Mouse (Mus musculus): ENCODE measurements around the gene Ddx60. TPM values are rescaled to one million over a fixed set of nuclear protein-coding genes. Genes with fewer than 3 reads are reported as not detected.

The Ddx60 gene
- polyA plus RNA-seq, 1 experiment from 2014 or later: 0.45 TPM

- WGBS: 77% methylated on average over 3 of the region's 3 CpGs
- Histone ChIP-seq H3K9ac (ENCODE audit: low read length) (no peak overlapping the region), H3K4me3 (ENCODE audit: low read depth, low read length) (no peak overlapping the region), H3K27ac (ENCODE audit: low read depth, low read length) (no peak overlapping the region), H3K9me3 (ENCODE audit: control insufficient read depth, low read length) (no peaks in the 10 kb centered on the region), H3K4me2 (no peak overlapping the region), H3K36me3 (ENCODE audit: control insufficient read depth, insufficient read depth, low read length) (no peaks in the 10 kb centered on the region), H3K4me1 (ENCODE audit: control insufficient read depth, insufficient read depth, low read length) (no peaks in the 10 kb centered on the region), H3K27me3 (ENCODE audit: control insufficient read depth, insufficient read depth, low read length) (no peaks in the 10 kb centered on the region)
- DNase-seq (ENCODE audit: low spot score, missing footprints) (no peak), ATAC-seq (ENCODE audit: low FRiP score) (no peak)
Measured at GRCm38 (mm10) chr8:62034351-62034750, 106.5 kb downstream of the Ddx60 start.

GRCm38 (mm10) chr8:62046809-62047208 lies 118.9 kb downstream of the Ddx60 start:
- no peak overlapping the region for H3K4me3 ChIP-seq (ENCODE audit: low read depth, low read length)
- H3K9ac ChIP-seq (ENCODE audit: low read length): no peak overlapping the region
- H3K27ac ChIP-seq (ENCODE audit: low read depth, low read length): no peak overlapping the region
- H3K9me3 ChIP-seq (ENCODE audit: control insufficient read depth, low read length): no peaks in the 10 kb centered on the region
- DNase-seq (ENCODE audit: low spot score, missing footprints) (no peak), ATAC-seq (ENCODE audit: low FRiP score) (no peak)
- no peaks in the 10 kb centered on the region for H3K4me1 ChIP-seq (ENCODE audit: control insufficient read depth, insufficient read depth, low read length)
- no peak overlapping the region for H3K4me2 ChIP-seq
- WGBS: 51% methylated on average over 2 of the region's 2 CpGs
- no peaks in the 10 kb centered on the region for H3K36me3 ChIP-seq (ENCODE audit: control insufficient read depth, insufficient read depth, low read length)
- H3K27me3 ChIP-seq (ENCODE audit: control insufficient read depth, insufficient read depth, low read length): no peaks in the 10 kb centered on the region

GRCm38 (mm10) chr8:62060357-62060756 lies 132.5 kb downstream of the Ddx60 start:
- ATAC-seq (ENCODE audit: low FRiP score) (no peak), DNase-seq (ENCODE audit: low spot score, missing footprints) (no peak)
- Histone ChIP-seq H3K36me3 (ENCODE audit: control insufficient read depth, insufficient read depth, low read length) (no peaks in the 10 kb centered on the region), H3K4me3 (ENCODE audit: low read depth, low read length) (no peak overlapping the region), H3K4me1 (ENCODE audit: control insufficient read depth, insufficient read depth, low read length) (no peaks in the 10 kb centered on the region), H3K27me3 (ENCODE audit: control insufficient read depth, insufficient read depth, low read length) (no peaks in the 10 kb centered on the region), H3K27ac (ENCODE audit: low read depth, low read length) (no peak overlapping the region), H3K9ac (ENCODE audit: low read length) (no peak overlapping the region), H3K4me2 (no peak overlapping the region), H3K9me3 (ENCODE audit: control insufficient read depth, low read length) (no peaks in the 10 kb centered on the region)

- H3K4me1 ChIP-seq (ENCODE audit: control insufficient read depth, insufficient read depth, low read length): no peaks in the 10 kb centered on the region
- DNase-seq (ENCODE audit: low spot score, missing footprints): no peak
- no peaks in the 10 kb centered on the region for H3K36me3 ChIP-seq (ENCODE audit: control insufficient read depth, insufficient read depth, low read length)
- H3K9ac ChIP-seq (ENCODE audit: low read length): no peak overlapping the region
- no peak overlapping the region for H3K27ac ChIP-seq (ENCODE audit: low read depth, low read length)
- no peak for ATAC-seq (ENCODE audit: low FRiP score)
- H3K27me3 ChIP-seq (ENCODE audit: control insufficient read depth, insufficient read depth, low read length): no peaks in the 10 kb centered on the region
- no peak overlapping the region for H3K4me3 ChIP-seq (ENCODE audit: low read depth, low read length)
- no peaks in the 10 kb centered on the region for H3K9me3 ChIP-seq (ENCODE audit: control insufficient read depth, low read length)
- no peak overlapping the region for H3K4me2 ChIP-seq
Measured at GRCm38 (mm10) chr8:62068305-62068704, 140.4 kb downstream of the Ddx60 start.

GRCm38 (mm10) chr8:62080195-62080802 lies 152.4 kb downstream of the Ddx60 start:
- no peaks in the 10 kb centered on the region for H3K4me1 ChIP-seq (ENCODE audit: control insufficient read depth, insufficient read depth, low read length)
- no peak overlapping the region for H3K4me3 ChIP-seq (ENCODE audit: low read depth, low read length)
- H3K4me2 ChIP-seq: no peak overlapping the region
- H3K27me3 ChIP-seq (ENCODE audit: control insufficient read depth, insufficient read depth, low read length): no peaks in the 10 kb centered on the region
- 51% methylated on average over 3 of the region's 3 CpGs for WGBS
- DNase-seq (ENCODE audit: low spot score, missing footprints): peak; percentile 87
- H3K9ac ChIP-seq (ENCODE audit: low read length): no peak overlapping the region
- no peak overlapping the region for H3K27ac ChIP-seq (ENCODE audit: low read depth, low read length)
- H3K36me3 ChIP-seq (ENCODE audit: control insufficient read depth, insufficient read depth, low read length): no peaks in the 10 kb centered on the region
- no peaks in the 10 kb centered on the region for H3K9me3 ChIP-seq (ENCODE audit: control insufficient read depth, low read length)
- ATAC-seq (ENCODE audit: low FRiP score): peak; percentile 81

- no peaks in the 10 kb centered on the region for H3K9me3 ChIP-seq (ENCODE audit: control insufficient read depth, low read length)
- no peaks in the 10 kb centered on the region for H3K4me1 ChIP-seq (ENCODE audit: control insufficient read depth, insufficient read depth, low read length)
- H3K9ac ChIP-seq (ENCODE audit: low read length): no peak overlapping the region
- no peak overlapping the region for H3K4me3 ChIP-seq (ENCODE audit: low read depth, low read length)
- ATAC-seq (ENCODE audit: low FRiP score) (no peak), DNase-seq (ENCODE audit: low spot score, missing footprints) (no peak)
- no peak overlapping the region for H3K4me2 ChIP-seq
- H3K27me3 ChIP-seq (ENCODE audit: control insufficient read depth, insufficient read depth, low read length): no peaks in the 10 kb centered on the region
- no peaks in the 10 kb centered on the region for H3K36me3 ChIP-seq (ENCODE audit: control insufficient read depth, insufficient read depth, low read length)
- WGBS: 76% methylated on average over 2 of the region's 2 CpGs
- H3K27ac ChIP-seq (ENCODE audit: low read depth, low read length): no peak overlapping the region
Measured at GRCm38 (mm10) chr8:62081804-62082203, 153.9 kb downstream of the Ddx60 start.

Other genes with a start within 250 kb of the Ddx60 start
- gene Palld, start 25.4 kb upstream of the Ddx60 start, polyA plus RNA-seq (2014; fragmentation: Nextera tagmentation; extraction: Ambion mirVana): 38.5 and 40.4 TPM in 2 replicates
- not detected in 2 replicates for gene Anxa10, start 195.1 kb downstream of the Ddx60 start, polyA plus RNA-seq (2014; fragmentation: Nextera tagmentation; extraction: Ambion mirVana)

All from midbrain, embryonic 11.5 days (tissue).